Mouse (Mus musculus) thymus, postnatal 4 days (tissue): ENCODE results near the gene Tor1b.
"Not testable (repeated sequence)": the region's sequence is repeated elsewhere in the genome, so short reads cannot be mapped to it uniquely, and the experiment has no call there.

Experiments used
- DNase-seq: peaks from one replicate; pipeline ENCODE4 v3.0.0; 2021

Tor1b gene

DNA sequence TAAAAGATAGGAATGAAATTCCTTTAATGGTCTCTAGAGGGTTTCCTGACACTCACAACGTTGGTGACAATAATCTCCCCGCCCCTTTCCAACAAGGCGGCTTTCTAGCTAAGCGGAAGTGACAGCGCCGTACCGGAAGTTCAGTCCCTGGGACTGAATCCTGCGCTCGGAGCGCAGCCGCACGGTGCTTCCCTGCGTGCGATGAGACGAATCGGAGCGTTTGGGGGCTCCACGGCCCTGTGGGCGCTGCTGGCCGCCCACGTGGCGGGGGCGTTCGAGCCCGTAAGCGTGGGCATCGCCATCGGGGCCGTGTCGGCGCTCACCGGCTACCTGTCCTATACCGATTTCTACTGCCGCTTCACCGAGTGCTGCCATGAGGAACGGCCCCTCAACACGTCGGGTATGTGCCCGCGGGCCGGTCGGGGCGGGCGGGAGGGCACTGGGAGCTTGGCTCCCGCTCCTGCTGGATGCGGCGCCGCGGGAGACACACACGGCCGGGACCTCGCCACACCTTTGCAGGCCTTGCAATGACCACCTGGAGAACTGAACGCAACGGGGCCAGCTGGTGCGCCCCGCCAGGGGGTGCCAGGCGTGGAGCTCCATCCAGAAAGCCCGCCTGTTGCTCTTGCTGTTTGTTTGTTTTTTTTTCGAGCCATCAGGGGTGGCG lies at the start of gene Tor1b:
Tor1b (plus strand) TSS at position 136 of the 667 bp plus-strand sequence.
- peak; percentile 85 for DNase-seq

DNA sequence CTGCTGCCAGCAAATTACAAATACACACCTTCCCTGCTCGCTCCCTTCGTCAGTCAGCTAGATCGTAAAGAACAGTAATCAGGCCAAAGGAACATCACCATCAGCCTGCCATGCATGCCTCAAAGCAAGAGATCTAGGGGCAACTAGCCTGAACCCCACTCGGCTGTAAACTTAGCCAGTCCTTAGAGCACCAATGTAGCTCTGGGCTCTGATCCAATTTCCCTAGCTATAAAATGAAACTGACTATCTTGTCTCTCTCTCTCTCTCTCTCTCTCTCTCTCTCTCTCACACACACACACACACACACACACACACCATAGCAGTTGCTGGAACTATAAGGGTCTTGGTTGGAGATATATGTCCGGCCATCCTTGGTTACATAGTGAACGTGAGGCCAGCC lies 48.5 kb upstream of the Tor1b start:
- no peak for DNase-seq

DNA sequence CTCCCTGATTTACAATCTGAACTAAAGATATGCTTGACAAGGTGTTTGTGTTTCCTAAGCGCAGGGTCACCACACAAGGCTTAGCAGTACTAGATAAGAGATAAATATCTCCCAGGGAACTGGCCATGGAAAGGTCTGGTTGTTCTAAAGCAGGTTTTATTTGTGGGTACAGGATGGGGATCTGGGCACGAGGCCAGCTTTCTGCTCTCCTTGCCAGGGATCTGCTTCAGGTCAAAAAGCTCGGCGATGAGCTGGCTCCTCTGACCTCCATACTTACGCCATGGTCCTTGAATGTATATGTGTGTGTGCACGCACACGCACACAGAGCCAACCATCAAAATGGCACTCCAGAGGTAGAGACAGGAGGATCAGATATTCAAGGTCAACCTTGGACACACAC lies 47.8 kb upstream of the Tor1b start:
- no peak for DNase-seq

DNA sequence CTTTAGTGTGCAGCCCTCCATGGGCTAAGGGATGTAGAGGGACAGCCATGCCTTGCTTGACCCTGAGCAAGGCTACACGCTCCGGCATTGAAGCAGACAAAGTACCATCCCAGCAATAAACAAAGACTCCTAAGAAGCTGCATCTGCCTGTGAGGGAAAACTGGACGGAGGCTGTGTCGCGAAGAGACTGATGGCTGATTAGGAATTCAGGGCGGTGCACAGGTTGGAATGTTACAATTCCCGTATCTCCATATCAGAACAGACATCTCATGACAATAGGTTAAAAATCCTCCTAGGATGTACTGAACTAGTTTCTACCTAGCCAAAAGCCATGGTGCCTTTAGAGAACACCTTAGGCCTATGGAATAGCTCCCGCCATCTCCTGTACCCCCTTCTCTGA lies 46.9 kb upstream of the Tor1b start:
- no peak for DNase-seq

GRCm38 (mm10) chr2:30906641-30907040 lies 46.1 kb upstream of the Tor1b start:
- no peak for DNase-seq

GRCm38 (mm10) chr2:30912291-30912773 lies 40.4 kb upstream of the Tor1b start:
- DNase-seq: no peak

- no peak for DNase-seq
These were observed 39.7 kb upstream of the Tor1b start for GRCm38 (mm10) chr2:30913022-30913421.

DNA sequence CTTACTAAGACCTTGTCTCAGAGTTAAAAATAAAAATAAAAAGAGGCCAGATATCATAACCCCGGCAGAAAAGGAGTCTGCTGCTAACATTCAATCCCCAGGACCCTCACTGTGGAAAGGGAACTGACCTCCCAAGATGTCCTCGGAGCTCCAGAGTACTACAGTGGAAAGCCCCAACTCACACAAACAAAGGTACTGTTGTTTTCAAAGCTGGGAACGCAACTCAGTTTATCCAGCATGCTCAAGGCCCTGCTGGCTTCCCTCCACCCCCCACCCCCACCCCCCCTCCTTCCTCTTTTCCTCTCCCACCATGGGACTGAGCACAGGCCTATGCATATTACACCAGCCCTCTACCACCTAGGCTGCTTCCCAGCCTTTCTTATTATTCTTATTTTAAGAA lies 37.9 kb upstream of the Tor1b start:
- DNase-seq: no peak

- no peak for DNase-seq
These were observed 37.4 kb upstream of the Tor1b start for GRCm38 (mm10) chr2:30915376-30915775.

DNA sequence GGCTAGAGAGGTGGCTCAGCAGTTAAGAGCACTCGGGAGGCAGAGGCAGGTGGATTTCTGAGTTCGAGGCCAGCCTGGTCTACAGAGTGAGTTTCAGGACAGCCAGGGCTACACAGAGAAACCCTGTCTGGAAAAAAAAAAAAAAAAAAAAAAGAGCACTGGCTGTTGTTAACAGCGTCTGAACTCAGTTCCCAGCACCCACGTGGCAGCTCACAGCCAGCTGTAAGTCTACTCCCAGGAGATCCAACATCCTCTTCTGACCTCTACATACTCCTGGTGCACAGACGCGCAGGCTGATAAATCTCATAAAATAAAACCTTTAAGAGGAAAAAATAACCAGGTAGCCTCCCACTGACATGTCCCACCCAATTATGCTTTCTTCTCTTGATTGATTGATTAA lies 36.8 kb upstream of the Tor1b start:
- not testable (repeated sequence) for DNase-seq

- no peak for DNase-seq
These were observed 35.1 kb upstream of the Tor1b start for GRCm38 (mm10) chr2:30917649-30918048.

- no peak for DNase-seq
These were observed 34.6 kb upstream of the Tor1b start for GRCm38 (mm10) chr2:30918126-30918525.

- DNase-seq: no peak
These were observed 33.9 kb upstream of the Tor1b start for GRCm38 (mm10) chr2:30918780-30919329.

DNA sequence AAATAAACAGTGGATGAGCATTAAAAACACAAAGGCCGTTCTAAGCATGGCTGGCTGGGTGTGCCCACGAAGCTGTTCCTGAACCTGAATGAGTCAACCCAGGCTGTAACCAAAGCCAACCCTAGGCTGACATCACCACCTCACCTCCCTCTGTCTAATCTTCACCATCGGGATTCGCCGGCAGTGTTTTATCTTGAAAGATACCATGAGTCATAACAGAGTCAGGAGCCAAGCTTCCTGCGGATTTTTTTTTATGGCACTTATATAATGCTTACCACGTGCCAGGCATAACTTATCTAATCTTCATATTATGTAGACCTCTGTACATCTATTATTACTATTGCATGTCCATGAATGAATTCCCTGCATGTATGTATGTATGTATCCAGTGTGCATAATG lies 32.5 kb upstream of the Tor1b start:
- DNase-seq: no peak

- DNase-seq: no peak
These were observed 29.7 kb upstream of the Tor1b start for GRCm38 (mm10) chr2:30923099-30923498.

- no peak for DNase-seq
These were observed 27.6 kb upstream of the Tor1b start for GRCm38 (mm10) chr2:30925181-30925580.

- DNase-seq: no peak
These were observed 26.4 kb upstream of the Tor1b start for GRCm38 (mm10) chr2:30926381-30926780.

DNA sequence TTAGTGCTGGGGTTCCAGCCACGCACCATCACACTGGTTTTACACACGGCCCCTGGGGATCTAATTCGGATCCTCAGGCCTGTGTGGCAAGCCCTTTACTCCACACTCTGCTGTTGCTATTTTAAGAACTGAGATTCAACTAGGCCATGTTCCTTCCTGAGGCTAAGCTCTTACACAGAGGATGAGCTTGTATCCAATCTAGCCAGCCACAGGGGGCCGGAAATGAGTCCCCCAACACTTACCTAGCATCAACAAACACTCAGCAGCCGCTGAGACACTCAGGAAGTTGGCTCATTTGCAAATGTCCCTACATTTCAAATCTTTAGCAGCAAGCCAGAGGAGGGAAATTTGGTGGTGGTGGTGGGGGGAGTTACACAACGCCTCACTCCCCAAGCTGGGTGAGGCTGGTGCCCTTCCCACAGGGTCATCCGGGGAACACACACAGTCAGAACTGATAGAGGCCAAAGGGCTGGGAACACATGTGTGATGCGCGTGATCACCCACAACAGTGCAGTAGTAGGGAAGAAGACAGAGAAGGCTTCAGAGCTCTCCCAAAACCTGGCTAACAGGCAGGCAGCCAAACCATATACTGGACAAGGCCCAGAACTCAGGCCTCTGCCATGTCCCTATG lies 25.5 kb upstream of the Tor1b start:
- DNase-seq: peak; percentile 30

DNA sequence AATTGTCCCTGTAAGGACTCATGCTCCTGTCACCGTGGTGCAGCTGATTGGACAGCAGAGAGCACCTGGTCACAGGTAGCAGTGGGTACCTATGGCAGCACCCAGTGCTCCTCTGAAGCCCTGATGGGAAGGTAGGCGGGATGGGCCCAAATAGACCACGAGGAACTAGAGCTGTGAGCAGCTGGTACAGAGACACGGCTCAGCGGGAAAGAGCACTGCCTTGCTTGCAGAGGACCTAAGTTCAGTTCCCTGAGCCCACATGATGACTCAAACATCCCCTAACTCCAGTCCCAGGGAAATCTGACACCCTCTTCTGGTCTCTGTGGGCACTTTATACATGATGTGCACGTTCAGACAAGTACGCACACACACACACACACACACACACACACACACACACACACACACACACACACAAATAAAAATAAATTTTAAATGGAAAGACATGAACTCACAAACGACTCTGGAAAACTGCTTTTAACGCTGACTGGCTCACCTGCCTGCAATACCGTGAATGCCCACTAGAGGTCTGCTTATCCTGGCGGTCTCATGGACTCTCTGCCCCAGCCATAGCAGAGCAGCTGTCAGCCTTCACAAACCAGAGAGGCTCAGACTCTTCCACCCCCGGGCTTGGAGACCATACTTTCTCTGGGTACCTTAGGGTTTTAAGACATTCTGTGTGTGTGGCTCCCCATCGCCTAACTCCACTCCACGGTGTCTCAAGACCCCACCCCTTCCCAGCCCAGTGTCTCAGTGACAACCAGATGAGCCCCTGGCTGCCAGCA lies 24.7 kb upstream of the Tor1b start:
- peak; percentile 93 for DNase-seq

GRCm38 (mm10) chr2:30928893-30929482 lies 23.8 kb upstream of the Tor1b start:
- no peak for DNase-seq

GRCm38 (mm10) chr2:30929483-30930045 lies 23.2 kb upstream of the Tor1b start, which contains the start of gene Ptges:
Ptges (minus strand) TSS chr2:30929863.
- DNase-seq: peak; percentile 82

DNA sequence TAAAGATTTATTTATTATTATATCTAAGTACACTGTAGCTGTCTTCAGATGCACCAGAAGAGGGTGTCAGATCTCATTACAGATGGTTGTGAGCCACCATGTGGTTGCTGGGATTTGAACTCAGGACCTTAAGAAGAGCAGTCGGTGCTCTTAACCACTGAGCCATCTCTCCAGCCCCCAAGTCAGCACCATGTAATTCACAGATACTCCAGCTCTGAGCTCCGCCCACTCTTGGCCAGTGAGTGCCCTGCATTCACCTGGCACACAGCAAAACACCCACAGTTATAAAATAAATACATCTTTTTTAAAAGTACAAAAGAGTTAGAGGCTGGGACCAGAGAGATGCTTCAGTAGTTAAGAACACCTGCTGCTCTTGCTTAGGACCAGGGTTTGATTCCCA lies 21.9 kb upstream of the Tor1b start:
- DNase-seq: not testable (repeated sequence)

DNA sequence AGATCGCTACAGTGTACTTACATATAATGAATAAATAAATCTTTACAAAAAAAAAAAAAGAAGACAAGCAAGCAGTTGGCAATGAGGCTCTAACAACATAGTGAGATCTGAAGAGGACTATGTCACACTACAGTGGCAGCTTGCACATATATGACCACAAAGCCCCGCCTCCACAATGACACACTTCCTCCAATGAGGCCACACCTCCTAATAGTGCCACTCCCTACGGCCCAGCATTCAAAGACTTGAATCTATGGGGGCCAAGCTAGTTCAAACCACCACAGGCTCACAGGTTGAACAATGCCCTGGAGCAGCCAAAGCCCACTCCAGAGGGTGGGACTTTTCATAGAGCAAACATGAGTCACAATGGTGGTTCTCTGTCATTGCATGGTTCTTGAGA lies 20.8 kb upstream of the Tor1b start:
- no peak for DNase-seq
